Mouse (Mus musculus) hindbrain, embryonic 13.5 days (tissue): ENCODE data around the gene Arl1. TPM values are rescaled to one million over a fixed set of nuclear protein-coding genes. Genes with fewer than 3 reads are reported as not detected.
"Not testable (repeated sequence)": the region's sequence is repeated elsewhere in the genome, so short reads cannot be mapped to it uniquely, and the experiment has no call there.

ENCODE experiments used
- ATAC-seq: fragments of 200-750 bp; cut with Nextera tagmentation; 2 replicates; pipeline ENCODE4 v1.8.0; 2017; ENCODE audit warnings: moderate TSS enrichment; ENCODE audit not compliant: low FRiP score
- H3K27ac ChIP-seq: fragments of 300-500 bp; sonication (generic); 2 replicates; pipeline ENCODE4 v1.5.1; 2015; ENCODE audit warnings: inconsistent platforms, mild to moderate bottlenecking, moderate library complexity
- H3K27me3 ChIP-seq: fragments of 300-500 bp; sonication (generic); 2 replicates; pipeline ENCODE4 v1.6.1; 2015; ENCODE audit warnings: mild to moderate bottlenecking, inconsistent platforms
- H3K36me3 ChIP-seq: fragments of 300-500 bp; sonication (generic); 2 replicates; pipeline ENCODE4 v1.6.1; 2015; ENCODE audit warnings: mild to moderate bottlenecking, inconsistent platforms
- H3K4me1 ChIP-seq: fragments of 300-500 bp; sonication (generic); replicated peaks from 2 replicates; pipeline ENCODE4 v1.6.1; 2015; ENCODE audit warnings: inconsistent platforms
- H3K4me2 ChIP-seq: fragments of 300-500 bp; sonication (generic); 2 replicates; pipeline ENCODE4 v1.6.1; 2015; ENCODE audit warnings: inconsistent platforms, mild to moderate bottlenecking, moderate library complexity
- H3K4me3 ChIP-seq: fragments of 300-500 bp; sonication (generic); 2 replicates; pipeline ENCODE4 v1.5.1; 2015; ENCODE audit warnings: mild to moderate bottlenecking, inconsistent platforms
- H3K9ac ChIP-seq: fragments of 300-500 bp; sonication (generic); 2 replicates; pipeline ENCODE4 v1.6.1; 2015; ENCODE audit warnings: mild to moderate bottlenecking, inconsistent platforms
- H3K9me3 ChIP-seq: fragments of 300-500 bp; sonication (generic); 2 replicates; pipeline ENCODE4 v1.6.1; 2016; ENCODE audit warnings: inconsistent platforms
- WGBS: fragments of 180-500 bp; shearing (Covaris S2); methylation state at CpG from one replicate; pipeline ENCODE4 v1.1.7; 2015; 5-methylcytosine and 5-hydroxymethylcytosine counted together
- polyA plus RNA-seq: library from polyadenylated mRNA; unstranded; fragments of >200 nt; fragmentation: Nextera tagmentation; extraction: Ambion mirVana; gene quantifications from 2 replicates; pipeline ENCODE4 v1.2.1, GENCODE M21; 2015

The Arl1 gene
- polyA plus RNA-seq, 1 experiment from 2014 or later = 146 TPM

DNA sequence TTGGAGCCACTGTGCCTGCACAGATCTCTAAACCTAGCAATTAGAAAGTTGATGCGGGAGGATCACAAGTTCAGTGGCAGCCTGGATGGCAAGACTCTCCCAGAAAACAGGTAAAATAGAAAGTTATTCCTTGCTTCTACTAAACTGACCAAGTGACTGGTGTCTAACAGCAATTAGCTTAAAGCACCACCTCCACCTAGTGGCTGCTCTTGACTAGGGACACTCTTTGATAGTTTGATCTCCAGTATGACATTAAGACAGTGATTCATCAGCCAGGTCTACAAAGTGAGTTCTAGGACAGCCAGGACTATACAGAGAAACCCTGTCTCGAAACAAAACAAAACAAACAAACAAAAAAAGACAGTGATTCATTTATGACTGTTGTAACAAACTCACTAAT lies 5.3 kb upstream of the Arl1 start:
- Histone ChIP-seq H3K9ac (no peak overlapping the region), H3K4me2 (no peak overlapping the region), H3K9me3 (no peaks in the 10 kb centered on the region), H3K27ac (no peak overlapping the region), H3K4me1 (peaks cover 2% of the 10 kb centered on the region), H3K36me3 (no peaks in the 10 kb centered on the region), H3K4me3 (no peak overlapping the region), H3K27me3 (0 out of 2 replicates have a peak, but pooled peaks cover 9% of the 10 kb centered on the region)
- no peak for ATAC-seq
- WGBS = 61% methylated on average over 2 of the region's 2 CpGs

DNA sequence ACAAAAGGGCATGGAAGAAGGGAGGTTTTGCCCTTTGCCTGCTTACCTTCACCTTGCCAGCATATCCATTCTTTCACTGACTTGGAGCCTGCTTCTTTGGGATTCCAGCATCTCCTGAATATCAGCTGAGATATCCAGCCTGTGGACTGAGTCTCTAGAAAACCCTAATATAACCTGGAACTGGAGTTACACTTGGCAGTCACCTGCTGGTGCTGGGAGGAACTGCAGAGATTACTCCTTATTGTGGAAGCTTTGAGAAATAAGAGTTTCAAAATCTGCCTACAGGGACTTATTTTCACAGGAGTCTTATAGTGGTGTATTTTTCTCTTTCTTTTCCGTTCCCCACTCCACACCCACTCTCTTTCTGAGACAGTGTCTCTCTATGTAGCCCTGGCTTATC lies 3.5 kb upstream of the Arl1 start:
- H3K9me3 ChIP-seq = no peaks in the 10 kb centered on the region
- no peaks in the 10 kb centered on the region for H3K36me3 ChIP-seq
- H3K4me3 ChIP-seq = no peak overlapping the region
- no peak overlapping the region for H3K9ac ChIP-seq
- no peak overlapping the region for H3K4me2 ChIP-seq
- 77% methylated on average over 1 of the region's 1 CpGs for WGBS
- no peak for ATAC-seq
- H3K27ac ChIP-seq = no peak overlapping the region
- 0 out of 2 replicates have a peak, but pooled peaks cover 9% of the 10 kb centered on the region for H3K27me3 ChIP-seq
- peaks cover 9% of the 10 kb centered on the region for H3K4me1 ChIP-seq

DNA sequence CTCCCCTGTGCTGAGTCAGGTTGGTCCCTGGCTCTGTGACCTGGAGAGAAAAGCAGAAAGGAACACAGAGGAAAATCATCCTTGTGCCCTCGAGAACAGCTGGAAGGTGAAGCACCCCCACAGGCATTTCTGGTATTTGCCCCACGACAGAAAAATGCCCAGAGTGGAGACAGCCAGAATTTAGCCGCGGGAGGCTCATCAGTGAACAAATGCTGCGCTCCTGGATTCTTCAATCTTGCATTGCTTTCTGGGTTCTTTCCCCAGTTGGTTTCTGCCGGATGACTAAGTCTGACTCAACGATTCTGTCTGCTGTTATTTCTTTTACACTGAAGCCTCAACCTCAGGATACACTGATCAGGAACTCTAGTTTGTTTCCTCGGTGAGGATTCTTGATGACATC lies 2.5 kb upstream of the Arl1 start:
- 0 out of 2 replicates have a peak, but pooled peaks cover 9% of the 10 kb centered on the region for H3K27me3 ChIP-seq
- H3K4me1 ChIP-seq = peaks cover 18% of the 10 kb centered on the region
- WGBS = 77% methylated on average over 8 of the region's 8 CpGs
- H3K9ac ChIP-seq = no peak overlapping the region
- H3K36me3 ChIP-seq = no peaks in the 10 kb centered on the region
- ATAC-seq = no peak
- H3K4me3 ChIP-seq = no peak overlapping the region
- H3K4me2 ChIP-seq = no peak overlapping the region
- no peaks in the 10 kb centered on the region for H3K9me3 ChIP-seq
- H3K27ac ChIP-seq = no peak overlapping the region

DNA sequence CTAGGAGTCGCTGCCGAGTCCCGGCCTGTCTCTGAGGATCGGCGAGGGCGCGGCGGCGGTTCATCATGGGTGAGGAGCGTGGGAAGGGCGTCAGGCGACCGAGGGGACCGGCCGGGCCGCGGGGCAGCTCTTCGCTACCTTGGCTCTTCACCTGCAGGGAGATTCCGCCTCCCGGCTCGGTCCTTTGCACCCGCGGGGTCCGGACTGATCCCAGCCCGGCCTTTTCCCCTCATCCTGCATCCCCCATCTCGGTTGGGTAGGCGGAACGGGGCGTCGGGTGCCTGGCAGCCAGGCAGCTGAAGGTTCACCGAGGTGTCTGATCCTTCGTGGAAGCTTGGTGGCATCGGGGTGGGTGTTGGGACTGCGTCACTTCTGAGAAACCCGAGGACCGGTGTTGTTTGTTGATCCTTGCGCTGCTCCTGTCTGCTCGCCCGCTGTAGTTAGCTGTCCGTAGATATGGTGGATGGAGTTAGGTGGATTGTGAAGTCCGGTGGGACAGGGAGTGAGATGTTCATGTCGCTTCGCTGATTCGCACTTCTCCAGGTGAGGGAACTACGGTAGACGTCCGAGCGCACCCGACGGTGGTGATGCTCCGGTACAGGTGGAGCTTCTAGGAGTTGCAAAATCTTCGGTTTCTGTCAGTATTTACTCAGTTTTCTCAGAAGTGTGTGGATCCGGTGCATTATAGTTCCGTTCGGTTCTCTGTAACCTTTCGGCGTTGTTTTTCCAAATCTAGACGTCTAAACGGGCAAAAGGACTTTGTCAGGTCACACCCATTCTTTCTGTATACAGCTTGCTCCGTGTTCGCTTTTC lies 1.0 kb downstream of the Arl1 start:
- Histone ChIP-seq H3K4me2 (peak overlapping the region; percentile 97), H3K9ac (peak overlapping the region; percentile 97), H3K4me1 (peaks cover 19% of the 10 kb centered on the region), H3K27ac (peak overlapping the region; percentile 79), H3K9me3 (no peaks in the 10 kb centered on the region), H3K4me3 (peak overlapping the region; percentile 97), H3K27me3 (0 out of 2 replicates have a peak, but pooled peaks cover 5% of the 10 kb centered on the region), H3K36me3 (peaks cover 3% of the 10 kb centered on the region)
- WGBS = 3% methylated on average over 61 of the region's 61 CpGs
- ATAC-seq = peak; percentile 61

DNA sequence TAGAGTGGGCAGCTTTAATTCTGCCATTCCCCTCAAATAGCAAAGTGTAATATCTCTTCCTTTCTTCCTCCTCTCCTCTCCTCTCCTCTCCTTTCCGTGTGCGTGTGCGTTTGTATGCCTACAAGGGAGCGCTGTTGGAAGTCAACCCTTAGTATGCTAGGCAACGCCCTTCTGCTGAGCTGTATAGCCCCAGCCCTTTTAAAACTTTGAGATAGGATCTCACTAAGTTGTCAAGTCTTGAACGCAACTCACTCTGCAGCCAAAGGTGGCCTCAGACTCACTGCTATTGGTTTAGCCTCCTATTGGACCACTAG lies 1.6 kb downstream of the Arl1 start:
- peak overlapping the region; percentile 97 for H3K4me2 ChIP-seq
- peaks cover 19% of the 10 kb centered on the region for H3K4me1 ChIP-seq
- H3K4me3 ChIP-seq = peak overlapping the region; percentile 97
- peaks cover 5% of the 10 kb centered on the region for H3K36me3 ChIP-seq
- 0 out of 2 replicates have a peak, but pooled peaks cover 5% of the 10 kb centered on the region for H3K27me3 ChIP-seq
- H3K27ac ChIP-seq = no peak overlapping the region
- H3K9me3 ChIP-seq = no peaks in the 10 kb centered on the region
- 19% methylated on average over 6 of the region's 6 CpGs for WGBS
- ATAC-seq = no peak
- H3K9ac ChIP-seq = peak overlapping the region; percentile 97

DNA sequence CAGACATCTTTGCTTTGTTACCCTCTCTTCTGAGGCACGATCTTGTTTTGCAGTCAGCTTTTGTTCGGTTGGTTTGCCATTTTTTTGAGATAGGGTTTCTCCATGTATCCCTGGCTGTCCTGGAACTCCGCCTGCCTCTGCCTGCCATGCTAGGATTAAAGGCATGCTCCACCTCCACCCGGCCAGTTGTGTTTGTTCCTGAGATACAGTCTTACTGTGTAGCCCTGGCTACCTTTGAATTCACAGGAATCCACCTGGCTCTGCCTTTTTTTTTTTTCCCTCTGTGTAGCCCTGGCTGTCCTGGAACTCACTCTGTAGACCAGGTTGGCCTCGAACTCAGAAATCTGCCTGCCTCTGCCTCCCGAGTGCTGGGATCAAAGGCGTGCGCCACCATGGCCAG lies 8.4 kb downstream of the Arl1 start:
- H3K4me3 ChIP-seq, H3K9me3 ChIP-seq, H3K4me1 ChIP-seq, H3K9ac ChIP-seq, H3K27ac ChIP-seq, H3K27me3 ChIP-seq, H3K4me2 ChIP-seq, ATAC-seq: not testable (repeated sequence)
- H3K36me3 ChIP-seq = peaks cover 43% of the 10 kb centered on the region
- WGBS = 97% methylated on average over 8 of the region's 8 CpGs

DNA sequence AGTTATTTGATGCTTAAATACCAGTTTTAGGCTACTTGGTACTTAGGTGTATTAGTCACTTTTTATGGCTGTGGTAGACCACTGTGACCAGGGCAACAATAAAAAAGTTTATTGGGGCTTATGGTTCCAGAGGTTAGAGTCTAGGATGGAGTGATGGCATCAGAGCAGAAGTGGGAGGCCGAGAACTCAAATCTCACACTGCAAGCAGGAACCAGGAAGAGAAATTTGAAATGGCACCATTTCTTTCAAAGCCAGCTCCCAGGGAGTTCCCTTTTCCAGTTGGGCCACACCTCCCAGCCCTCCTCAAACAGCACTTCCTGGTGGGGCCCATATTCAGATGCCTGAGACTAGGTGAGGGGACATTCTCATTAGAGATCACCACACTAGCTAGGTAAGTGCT lies 9.2 kb downstream of the Arl1 start:
- no peaks in the 10 kb centered on the region for H3K27me3 ChIP-seq

DNA sequence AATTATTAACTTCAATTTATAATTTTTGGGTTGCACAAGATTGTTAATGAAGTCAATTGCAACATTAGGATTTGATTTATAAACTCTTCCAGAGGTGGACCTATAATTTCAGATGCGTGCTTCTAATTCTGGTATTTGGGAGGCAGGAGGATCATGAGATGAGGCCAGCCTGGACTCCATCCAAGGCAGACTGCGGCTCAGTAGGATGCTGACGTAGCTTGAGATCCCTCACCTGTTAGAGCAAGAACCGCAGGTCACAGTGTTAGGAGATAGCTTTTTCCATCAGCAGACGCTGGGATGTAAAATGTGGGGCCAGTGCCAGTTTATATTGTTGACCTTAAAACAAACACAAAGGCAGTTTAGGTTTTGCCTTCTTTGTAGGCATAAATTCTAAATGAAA lies 10.1 kb downstream of the Arl1 start:
- no peak overlapping the region for H3K4me3 ChIP-seq
- no peak overlapping the region for H3K4me2 ChIP-seq
- no peak overlapping the region for H3K9ac ChIP-seq
- H3K4me1 ChIP-seq = no peaks in the 10 kb centered on the region
- no peaks in the 10 kb centered on the region for H3K9me3 ChIP-seq
- no peak for ATAC-seq
- H3K27me3 ChIP-seq = no peaks in the 10 kb centered on the region
- peaks cover 58% of the 10 kb centered on the region for H3K36me3 ChIP-seq
- H3K27ac ChIP-seq = no peak overlapping the region
- 95% methylated on average over 5 of the region's 5 CpGs for WGBS

More for the DNA sequence above, 9.2 kb downstream of the Arl1 start:
- WGBS = 95% methylated on average over 1 of the region's 1 CpGs
- no peak overlapping the region for H3K4me2 ChIP-seq
- no peak for ATAC-seq
- no peak overlapping the region for H3K9ac ChIP-seq
- H3K4me3 ChIP-seq = no peak overlapping the region
- peaks cover 51% of the 10 kb centered on the region for H3K36me3 ChIP-seq
- no peaks in the 10 kb centered on the region for H3K4me1 ChIP-seq
- no peak overlapping the region for H3K27ac ChIP-seq
- H3K9me3 ChIP-seq = no peaks in the 10 kb centered on the region

DNA sequence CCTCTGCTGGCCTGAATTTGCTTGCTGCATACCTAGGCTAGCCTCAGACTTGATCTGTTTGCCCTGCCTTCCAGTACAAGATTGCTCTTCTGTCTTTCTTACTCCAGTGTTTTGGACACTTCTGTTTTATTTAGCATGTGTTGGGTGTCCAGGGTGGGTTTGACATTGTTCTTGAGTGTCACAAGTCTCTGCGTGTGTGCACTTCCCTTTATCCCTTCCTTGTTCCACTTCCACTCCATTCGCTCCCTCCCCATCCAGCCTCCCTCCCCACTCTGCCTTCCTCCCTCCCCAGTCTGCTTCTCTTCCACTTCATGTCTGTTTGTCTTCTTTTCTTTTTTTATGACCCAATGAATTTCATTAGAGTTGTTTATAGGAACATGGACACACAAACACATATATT lies 10.8 kb downstream of the Arl1 start:
- Histone ChIP-seq H3K9ac (no peak overlapping the region), H3K27me3 (no peaks in the 10 kb centered on the region), H3K4me1 (no peaks in the 10 kb centered on the region), H3K36me3 (peaks cover 57% of the 10 kb centered on the region), H3K27ac (no peak overlapping the region), H3K4me3 (no peak overlapping the region), H3K4me2 (no peak overlapping the region), H3K9me3 (no peaks in the 10 kb centered on the region)
- no peak for ATAC-seq
- WGBS = 95% methylated on average over 2 of the region's 2 CpGs

DNA sequence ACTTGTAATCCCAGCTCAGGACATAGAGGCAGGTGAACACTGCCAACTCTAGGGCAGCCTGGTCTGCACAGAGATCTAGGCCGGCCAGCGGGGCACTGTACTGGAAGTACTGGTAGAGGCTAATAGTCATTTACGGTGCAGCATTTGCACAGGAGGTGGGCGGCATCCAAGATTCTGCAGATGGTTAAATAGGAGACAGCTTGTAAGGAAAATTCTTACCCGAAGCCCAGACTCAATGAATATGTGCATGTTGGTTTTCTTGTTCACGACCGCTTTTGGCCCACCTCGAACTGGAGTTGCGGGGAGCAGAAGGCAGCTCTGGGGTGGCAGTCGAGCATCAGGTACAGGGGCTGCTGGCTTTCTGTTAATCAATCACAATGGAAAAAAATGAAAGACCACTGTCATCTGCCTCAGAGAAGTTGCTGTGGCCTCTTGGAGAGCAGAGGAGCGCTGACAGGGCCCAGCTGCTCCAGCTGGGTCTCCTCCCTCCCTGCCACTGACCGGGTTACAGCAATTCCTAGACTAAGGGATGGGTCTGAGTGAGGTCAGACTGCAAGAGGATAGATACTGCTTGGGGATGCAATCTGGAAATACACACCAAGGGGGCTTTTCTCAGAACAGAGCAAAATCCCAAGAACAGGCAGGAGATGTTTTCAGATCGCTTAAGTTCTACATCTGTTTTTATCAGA lies 31.0 kb downstream of the Arl1 start:
- Histone ChIP-seq H3K9ac (no peak overlapping the region), H3K4me3 (no peak overlapping the region), H3K36me3 (peaks cover 93% of the 10 kb centered on the region), H3K4me1 (no peaks in the 10 kb centered on the region), H3K4me2 (no peak overlapping the region), H3K27ac (no peak overlapping the region), H3K27me3 (no peaks in the 10 kb centered on the region), H3K9me3 (no peaks in the 10 kb centered on the region)
- no peak for ATAC-seq
- 95% methylated on average over 13 of the region's 13 CpGs for WGBS

DNA sequence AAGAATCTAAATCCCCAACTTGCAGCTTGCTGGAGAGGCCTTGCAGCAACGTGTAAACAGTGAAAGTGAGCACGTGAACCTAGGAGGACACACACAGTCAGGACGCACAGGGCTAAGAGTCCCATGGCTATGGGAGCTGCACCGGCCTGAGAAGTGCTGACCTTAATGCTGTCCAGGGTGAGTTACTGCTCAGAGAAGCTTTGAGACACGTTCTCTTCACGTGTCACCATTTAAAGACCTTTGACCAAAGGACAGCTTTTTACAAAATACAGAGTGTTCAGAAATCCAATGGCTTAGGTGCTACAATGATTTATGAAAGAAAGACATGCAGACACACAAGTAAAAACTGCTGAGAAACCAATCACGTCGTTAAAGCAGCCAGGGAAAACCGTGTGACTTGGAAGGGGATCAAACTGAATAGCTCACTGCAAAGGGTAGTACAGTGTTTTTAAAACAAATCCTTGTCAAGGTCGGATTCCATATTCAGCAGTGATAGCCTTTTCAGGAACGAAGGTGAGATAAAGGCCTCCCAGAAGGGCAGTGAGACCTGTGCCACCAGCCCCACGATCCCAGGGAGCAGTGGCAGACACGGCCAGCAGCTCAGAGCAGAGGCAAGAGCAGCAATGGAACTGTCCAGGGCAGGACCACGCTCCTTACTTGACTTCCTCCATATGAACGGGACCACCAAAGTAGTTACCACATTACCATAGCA lies 34.9 kb downstream of the Arl1 start:
- Histone ChIP-seq H3K4me3 (no peak overlapping the region), H3K4me1 (no peaks in the 10 kb centered on the region), H3K9me3 (no peaks in the 10 kb centered on the region), H3K36me3 (peaks cover 93% of the 10 kb centered on the region), H3K27ac (no peak overlapping the region), H3K27me3 (no peaks in the 10 kb centered on the region), H3K9ac (no peak overlapping the region), H3K4me2 (no peak overlapping the region)
- 95% methylated on average over 15 of the region's 15 CpGs for WGBS
- ATAC-seq = no peak

DNA sequence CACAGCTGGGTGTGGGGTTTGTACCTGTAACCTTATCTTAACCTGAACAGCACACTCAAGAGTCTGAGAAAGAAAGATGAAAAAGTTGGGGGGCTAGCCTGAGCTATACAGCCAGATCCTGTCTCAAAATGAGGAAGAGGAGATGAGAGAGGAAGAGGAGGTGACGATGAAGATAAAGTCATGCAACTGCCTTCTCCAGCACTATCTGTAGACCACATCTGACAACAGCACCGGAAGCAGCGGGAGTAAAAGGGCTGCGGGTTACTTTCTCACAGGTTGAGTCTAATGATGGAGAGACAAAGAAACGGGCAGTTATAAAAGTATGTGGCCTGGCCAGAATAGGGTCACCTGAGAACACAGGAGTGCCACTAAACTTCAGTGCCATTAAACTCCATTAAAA lies 38.3 kb downstream of the Arl1 start:
- Histone ChIP-seq H3K4me1 (no peaks in the 10 kb centered on the region), H3K27ac (no peak overlapping the region), H3K27me3 (no peaks in the 10 kb centered on the region), H3K4me3 (no peak overlapping the region), H3K9ac (no peak overlapping the region), H3K4me2 (no peak overlapping the region), H3K9me3 (no peaks in the 10 kb centered on the region), H3K36me3 (peaks cover 88% of the 10 kb centered on the region)
- ATAC-seq = no peak
- 96% methylated on average over 5 of the region's 5 CpGs for WGBS
